Mouse (Mus musculus): ENCODE measurements at regions not wholly inside any gene's neighbourhood (a gene's known extent, or its start where the extent isn't known, plus 50 kb on each side); places are given as distances from the start of the nearest gene placed in this dataset.

- DNase-seq, result no peak
- TF ChIP-seq CTCF (IDR thresholded peaks at IDR 0.05), result no peak
- no peak overlapping the region for H3K27ac ChIP-seq
- H3K4me3 ChIP-seq, result no peak overlapping the region
- intact Hi-C loops (cut with DNase I), result no loop called here
These were observed 429.8 kb downstream of the Rnf144b start for GRCm38 (mm10) chr13:47552251-47552650.

GRCm38 (mm10) chr13:47554198-47554597, 431.7 kb downstream of the Rnf144b start:
- intact Hi-C loops (cut with DNase I), result no loop called here
- TF ChIP-seq CTCF (IDR thresholded peaks at IDR 0.05), result no peak
- no peak for DNase-seq
- Histone ChIP-seq H3K27ac (no peak overlapping the region), H3K4me3 (no peak overlapping the region)

GRCm38 (mm10) chr13:47557196-47557974, 434.9 kb downstream of the Rnf144b start:
- no peak overlapping the region for H3K27ac ChIP-seq
- intact Hi-C loops (cut with DNase I), result no loop called here
- TF ChIP-seq CTCF (IDR thresholded peaks at IDR 0.05), result no peak
- H3K4me3 ChIP-seq, result no peak overlapping the region
- DNase-seq, result no peak

GRCm38 (mm10) chr13:47562836-47563235, 440.4 kb downstream of the Rnf144b start:
- intact Hi-C loops (cut with DNase I), result no loop called here
- no peak for TF ChIP-seq CTCF (IDR thresholded peaks at IDR 0.05)
- no peak overlapping the region for H3K27ac ChIP-seq

GRCm38 (mm10) chr13:47576516-47576915, 454.1 kb downstream of the Rnf144b start:
- H3K4me3 ChIP-seq, result no peak overlapping the region
- intact Hi-C loops (cut with DNase I), result no loop called here
- TF ChIP-seq CTCF (IDR thresholded peaks at IDR 0.05), result peak; percentile 38
- no peak overlapping the region for H3K27ac ChIP-seq
- DNase-seq, result no peak

More at GRCm38 (mm10) chr13:47562836-47563235, 440.4 kb downstream of the Rnf144b start:
- H3K4me3 ChIP-seq, result no peak overlapping the region
- no peak for DNase-seq

- no peak for TF ChIP-seq CTCF (IDR thresholded peaks at IDR 0.05)
- no peak for DNase-seq
- Histone ChIP-seq H3K27ac (no peak overlapping the region), H3K4me3 (no peak overlapping the region)
- intact Hi-C loops (cut with DNase I), result no loop called here
These were observed 457.7 kb downstream of the Rnf144b start for GRCm38 (mm10) chr13:47580144-47580543.

GRCm38 (mm10) chr13:47585158-47585557, 462.7 kb downstream of the Rnf144b start:
- intact Hi-C loops (cut with DNase I), result no loop called here
- H3K4me3 ChIP-seq, result no peak overlapping the region
- TF ChIP-seq CTCF (IDR thresholded peaks at IDR 0.05), result no peak
- DNase-seq, result no peak
- H3K27ac ChIP-seq, result no peak overlapping the region

GRCm38 (mm10) chr13:47602646-47603045, 480.2 kb downstream of the Rnf144b start:
- TF ChIP-seq CTCF (IDR thresholded peaks at IDR 0.05), result no peak
- Histone ChIP-seq H3K27ac (no peak overlapping the region), H3K4me3 (no peak overlapping the region)
- DNase-seq, result no peak
- intact Hi-C loops (cut with DNase I), result no loop called here

- intact Hi-C loops (cut with DNase I), result no loop called here
- Histone ChIP-seq H3K27ac (no peak overlapping the region), H3K4me3 (no peak overlapping the region)
- TF ChIP-seq CTCF (IDR thresholded peaks at IDR 0.05), result no peak
- DNase-seq, result no peak
These were observed 489.0 kb downstream of the Rnf144b start for GRCm38 (mm10) chr13:47611439-47611838.

GRCm38 (mm10) chr13:47636511-47637103, 514.2 kb downstream of the Rnf144b start:
- Histone ChIP-seq H3K27ac (no peak overlapping the region), H3K4me3 (no peak overlapping the region)
- TF ChIP-seq CTCF (IDR thresholded peaks at IDR 0.05), result no peak
- intact Hi-C loops (cut with DNase I), result no loop called here
- no peak for DNase-seq

GRCm38 (mm10) chr13:47642341-47642740, 519.9 kb downstream of the Rnf144b start:
- Histone ChIP-seq H3K4me3 (no peak overlapping the region), H3K27ac (no peak overlapping the region)
- TF ChIP-seq CTCF (IDR thresholded peaks at IDR 0.05), result no peak; the same call in 1 of the 2 replicates
- no peak for DNase-seq
- intact Hi-C loops (cut with DNase I), result no loop called here

- no peak overlapping the region for H3K4me3 ChIP-seq
- no peak for TF ChIP-seq CTCF (IDR thresholded peaks at IDR 0.05)
- DNase-seq, result no peak
- intact Hi-C loops (cut with DNase I), result no loop called here
- H3K27ac ChIP-seq, result no peak overlapping the region
These were observed 522.6 kb downstream of the Rnf144b start for GRCm38 (mm10) chr13:47645081-47645480.

- DNase-seq, result no peak
- intact Hi-C loops (cut with DNase I), result no loop called here
- TF ChIP-seq CTCF (IDR thresholded peaks at IDR 0.05), result no peak
- H3K27ac ChIP-seq, result no peak overlapping the region
- no peak overlapping the region for H3K4me3 ChIP-seq
These were observed 525.2 kb downstream of the Rnf144b start for GRCm38 (mm10) chr13:47647693-47648092.

- no peak overlapping the region; the same call in 1 of the 2 replicates for H3K27ac ChIP-seq
- H3K4me3 ChIP-seq, result peak overlapping the region; percentile 53
- no peak for DNase-seq
- no peak for TF ChIP-seq CTCF (IDR thresholded peaks at IDR 0.05)
- intact Hi-C loops (cut with DNase I), result no loop called here
These were observed 527.6 kb downstream of the Rnf144b start for GRCm38 (mm10) chr13:47650093-47650492.
